Mouse (Mus musculus) bone marrow, adult 2 months (tissue): ENCODE data around the gene Atp6v0c.

ENCODE experiments used
- CTCF ChIP-seq: fragments of 200-500 bp; IDR thresholded peaks from 2 replicates; pipeline ENCODE4 v1.5.1; 2011; ENCODE audit warnings: low read length, control low read depth; ENCODE audit not compliant: control insufficient read depth, insufficient read depth
- POLR2A ChIP-seq: fragments of 200-500 bp; IDR thresholded peaks from 2 replicates; pipeline ENCODE4 v1.6.1; 2011; ENCODE audit warnings: low read depth, mild to moderate bottlenecking, control low read depth, low read length, borderline replicate concordance; ENCODE audit not compliant: control insufficient read depth

DNA sequence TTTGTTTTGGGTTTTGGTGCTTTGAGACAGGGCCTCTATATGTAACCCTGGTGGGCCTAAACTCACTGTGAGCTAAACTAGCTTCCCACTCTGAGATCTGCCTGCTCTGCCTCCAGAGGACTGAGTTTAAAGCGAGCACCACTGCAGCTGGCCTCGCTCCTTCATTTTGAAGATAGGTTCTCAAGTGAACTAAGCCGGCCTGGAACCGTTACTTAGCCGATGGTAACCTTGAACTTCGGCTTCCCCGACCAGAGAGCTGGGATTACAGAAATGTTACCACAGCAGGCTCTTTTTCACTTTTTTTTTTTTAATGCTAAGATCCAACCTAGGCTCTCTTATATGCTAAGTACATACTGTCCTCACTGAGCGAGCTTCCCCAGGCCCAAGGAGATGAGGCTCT lies 23.8 kb upstream of the Atp6v0c start:
- TF ChIP-seq POLR2A (no peak), CTCF (no peak)
